Comparison of ENCODE assay signal across 15 mouse cellular contexts in genomic region chr5:27732288-27732868, GRCm38 (mm10). TPM values are rescaled to one million over a fixed set of nuclear protein-coding genes. Genes with fewer than 3 reads are reported as not detected.
DNase-seq lines count a peak whose midpoint lies in the region; ATAC-seq and TF ChIP-seq lines count a peak whose summit lies in the region.
"Had no signal": no experiment of that assay in that cellular context is flagged by ENCODE, and none has a peak within 500 bp of the region (broad histone marks: within the 10 kb centered on the region; RNA-seq: fewer than 3 reads in every experiment).

No protein-coding gene starts in this region.

- no peaks in the 10 kb centered on the region for H3K9me3 ChIP-seq in hindbrain, embryonic 13.5 days
- H3K9me3 ChIP-seq in hindbrain, embryonic 11.5 days (ENCODE audit: control insufficient read depth, low read length), result no peaks in the 10 kb centered on the region; the same call in 1 of the 2 replicates
- no peaks in the 10 kb centered on the region for H3K9me3 ChIP-seq in hindbrain, postnatal 0 days (ENCODE audit: low read length)

- no peak overlapping the region for H3K4me2 ChIP-seq in hindbrain, embryonic 13.5 days
- no peak overlapping the region for H3K4me2 ChIP-seq in hindbrain, embryonic 11.5 days (replicated peaks; ENCODE audit: low read depth, low read length)
- no peak overlapping the region for H3K4me2 ChIP-seq in hindbrain, postnatal 0 days (ENCODE audit: low read depth, low read length)

- H3K27me3 ChIP-seq in hindbrain, embryonic 13.5 days, result no peaks in the 10 kb centered on the region
- no peaks in the 10 kb centered on the region for H3K27me3 ChIP-seq in hindbrain, embryonic 11.5 days (ENCODE audit: control insufficient read depth, insufficient read depth, low read length)
- H3K27me3 ChIP-seq in hindbrain, postnatal 0 days (ENCODE audit: insufficient read depth, low read length), result no peaks in the 10 kb centered on the region

- WGBS in hindbrain, embryonic 13.5 days, result 64% methylated on average over 5 of the region's 5 CpGs
- 80% methylated on average over 5 of the region's 5 CpGs for WGBS in hindbrain, embryonic 11.5 days
- WGBS in hindbrain, postnatal 0 days, result 45% methylated on average over 5 of the region's 5 CpGs

- peak overlapping the region; percentile 76 for H3K27ac ChIP-seq in hindbrain, embryonic 13.5 days
- H3K27ac ChIP-seq in hindbrain, embryonic 11.5 days (ENCODE audit: low read depth, low read length), result no peak overlapping the region
- H3K27ac ChIP-seq in hindbrain, postnatal 0 days, result peak overlapping the region; percentile 70
- H3K27ac ChIP-seq: limb, embryonic 10.5 days had no signal

- H3K4me1 ChIP-seq in hindbrain, embryonic 13.5 days (replicated peaks), result no peaks in the 10 kb centered on the region
- H3K4me1 ChIP-seq in hindbrain, embryonic 11.5 days (replicated peaks; ENCODE audit: control insufficient read depth, insufficient read depth, low read length), result no peaks in the 10 kb centered on the region
- H3K4me1 ChIP-seq in hindbrain, postnatal 0 days (ENCODE audit: insufficient read depth, low read length), result no peaks in the 10 kb centered on the region
- H3K4me1 ChIP-seq: limb, embryonic 10.5 days had no signal

- no peak for ATAC-seq in hindbrain, embryonic 13.5 days (ENCODE audit: low FRiP score)
- ATAC-seq in hindbrain, embryonic 11.5 days (ENCODE audit: low FRiP score), result no peak
- peak; percentile 22 for ATAC-seq in hindbrain, postnatal 0 days
- ATAC-seq: CD4-positive, CD25-positive, alpha-beta regulatory T cell, adult 4 months had no signal

- peaks cover 10% of the 10 kb centered on the region for H3K36me3 ChIP-seq in hindbrain, embryonic 13.5 days
- H3K36me3 ChIP-seq in hindbrain, embryonic 11.5 days (ENCODE audit: control insufficient read depth, insufficient read depth, low read length), result no peaks in the 10 kb centered on the region
- H3K36me3 ChIP-seq in hindbrain, postnatal 0 days (ENCODE audit: insufficient read depth, low read length), result no peaks in the 10 kb centered on the region
- H3K36me3 ChIP-seq: limb, embryonic 10.5 days had no signal

- DNase-seq in hindbrain, embryonic 11.5 days (ENCODE audit: low spot score), result no peak
- DNase-seq in 3T3-L1 (ENCODE audit: low read depth, low spot score), result peak; percentile 19
- DNase-seq in adrenal gland, adult 2 months, result peak; percentile 81
- peak; percentile 30 for DNase-seq in hindbrain, postnatal 0 days (ENCODE audit: low spot score)
- DNase-seq in urinary bladder, postnatal 25 days (ENCODE audit: low spot score), result no peak
- DNase-seq in spleen, postnatal 10 days (ENCODE audit: low spot score in 2 of 2), result no peak
- no peak for DNase-seq in kidney, adult 8-10 months
- DNase-seq: heart, adult 18-20 months; heart, postnatal 4 days; kidney, postnatal 36 days; spleen, adult 18-20 months; thymus, postnatal 25 days had no signal

- H3K4me3 ChIP-seq in hindbrain, embryonic 13.5 days, result no peak overlapping the region
- no peak overlapping the region for H3K4me3 ChIP-seq in hindbrain, embryonic 11.5 days (ENCODE audit: low read depth, low read length)
- H3K4me3 ChIP-seq in hindbrain, postnatal 0 days (ENCODE audit: low read length), result no peak overlapping the region
- H3K4me3 ChIP-seq: limb, embryonic 10.5 days had no signal

- TF ChIP-seq CTCF in hindbrain, postnatal 0 days (IDR thresholded peaks at IDR 0.05; ENCODE audit: low read depth), result no peak

- H3K9ac ChIP-seq in hindbrain, embryonic 13.5 days, result no peak overlapping the region
- H3K9ac ChIP-seq in hindbrain, embryonic 11.5 days (ENCODE audit: low read depth, low read length), result no peak overlapping the region
- H3K9ac ChIP-seq in hindbrain, postnatal 0 days (replicated peaks; ENCODE audit: low read length), result no peak overlapping the region

RNA-seq across cellular contexts. Expression of gene Paxip1, which starts 59.1 kb away (rescaled TPM):
- 25.7 and 26.2 TPM in 2 replicates for polyA plus RNA-seq in hindbrain, embryonic 13.5 days (2015; fragmentation: Nextera tagmentation; extraction: Ambion mirVana)
- 34.6 and 41.9 TPM in 2 replicates for polyA plus RNA-seq in hindbrain, embryonic 11.5 days (2014; fragmentation: Nextera tagmentation; extraction: Ambion mirVana)
- total RNA-seq in adrenal gland, adult 2 months (2021), result 10 to 100 TPM; 22.9 to 24.7 TPM
- 28.4 and 29.5 TPM in 2 replicates for polyA plus RNA-seq in adrenal gland, adult 2 months (2012; rRNA removed)
- 33.2 and 41.7 TPM in 2 replicates for total RNA-seq in hindbrain, postnatal 0 days (2014; rRNA removed)
- polyA plus RNA-seq in hindbrain, postnatal 0 days (2015; fragmentation: Nextera tagmentation; extraction: Ambion mirVana), result 20.6 and 20.9 TPM in 2 replicates

Comparison
In these comparisons a context has a peak if more than half of its experiments do, and no peak if none do; other contexts are left out.
1. DNase-seq: peak in 3T3-L1 (single experiment), adrenal gland, adult 2 months (single experiment) and hindbrain, postnatal 0 days (single experiment); none in hindbrain, embryonic 11.5 days (single experiment), urinary bladder, postnatal 25 days (single experiment), spleen, postnatal 10 days (0 of 2) and kidney, adult 8-10 months (0 of 2).